Mouse (Mus musculus) limb, embryonic 11.5 days (tissue): ENCODE data around the gene Prr3. TPM values are rescaled to one million over a fixed set of nuclear protein-coding genes. Genes with fewer than 3 reads are reported as not detected.

Experiments used
- ATAC-seq: fragments of 200-750 bp; cut with Nextera tagmentation; 2 replicates; pipeline ENCODE4 v1.8.0; 2017; ENCODE audit warnings: low read depth; ENCODE audit not compliant: insufficient number of reproducible peaks, low FRiP score, low TSS enrichment
- DNase-seq: peaks from one replicate; pipeline ENCODE4 v3.0.0-alpha.2; 2015; ENCODE audit warnings: low spot score
- H3K27ac ChIP-seq: fragments of 300-500 bp; sonication (generic); replicated peaks from 2 replicates; pipeline ENCODE4 v1.5.1; 2014; ENCODE audit warnings: low read depth, mild to moderate bottlenecking, low read length
- H3K27me3 ChIP-seq: fragments of 300-500 bp; sonication (generic); 2 replicates; pipeline ENCODE4 v1.6.1; 2014; ENCODE audit warnings: mild to moderate bottlenecking, low read length, mixed read lengths; ENCODE audit not compliant: control insufficient read depth, insufficient read depth
- H3K36me3 ChIP-seq: fragments of 300-500 bp; sonication (generic); 2 replicates; pipeline ENCODE4 v1.6.1; 2014; ENCODE audit warnings: mild to moderate bottlenecking, low read length, moderate library complexity, mixed read lengths; ENCODE audit not compliant: control insufficient read depth, insufficient read depth
- H3K4me1 ChIP-seq: fragments of 300-500 bp; sonication (generic); 2 replicates; pipeline ENCODE4 v1.6.1; 2014; ENCODE audit warnings: low read length, mixed read lengths; ENCODE audit not compliant: control insufficient read depth, insufficient read depth
- H3K4me2 ChIP-seq: fragments of 300-500 bp; sonication (generic); 2 replicates; pipeline ENCODE4 v1.6.1; 2014; ENCODE audit warnings: low read depth, mild to moderate bottlenecking, moderate library complexity; ENCODE audit not compliant: severe bottlenecking
- H3K4me3 ChIP-seq: fragments of 300-500 bp; sonication (generic); 2 replicates; pipeline ENCODE4 v1.5.1; 2014; ENCODE audit warnings: low read depth, low read length
- H3K9ac ChIP-seq: fragments of 300-500 bp; sonication (generic); 2 replicates; pipeline ENCODE4 v1.6.1; 2014; ENCODE audit warnings: mild to moderate bottlenecking, low read length
- H3K9me3 ChIP-seq: fragments of 300-500 bp; sonication (generic); 2 replicates; pipeline ENCODE4 v1.6.1; 2016; ENCODE audit warnings: low read length; ENCODE audit not compliant: control insufficient read depth
- WGBS: fragments of 180-500 bp; shearing (Covaris S2); extraction: QIAGEN DNeasy Blood & Tissue Kit; methylation state at CpG from one replicate; pipeline ENCODE4 v1.1.7; 2014; 5-methylcytosine and 5-hydroxymethylcytosine counted together
- polyA plus RNA-seq: library from polyadenylated mRNA; unstranded; fragments of >200 nt; fragmentation: Nextera tagmentation; extraction: Ambion mirVana; gene quantifications from 2 replicates; pipeline ENCODE4 v1.2.1, GENCODE M21; 2014

Gene Prr3
- polyA plus RNA-seq, 1 experiment from 2014 or later = 41.7 TPM

- peak overlapping the region; percentile 61 for H3K9ac ChIP-seq
- no peaks in the 10 kb centered on the region for H3K9me3 ChIP-seq
- ATAC-seq (no peak), DNase-seq (peak; percentile 43)
- peaks cover 9% of the 10 kb centered on the region; the same call in 1 of the 2 replicates for H3K4me1 ChIP-seq
- no peaks in the 10 kb centered on the region for H3K36me3 ChIP-seq
- H3K27ac ChIP-seq = no peak overlapping the region
- H3K27me3 ChIP-seq = no peaks in the 10 kb centered on the region
- peak overlapping the region; percentile 73 for H3K4me2 ChIP-seq
- peak overlapping the region; percentile 55 for H3K4me3 ChIP-seq
- 6% methylated on average over 14 of the region's 14 CpGs for WGBS
Measured at GRCm38 (mm10) chr17:35994879-35995240, 14.8 kb upstream of the Prr3 start.

- Histone ChIP-seq H3K36me3 (no peaks in the 10 kb centered on the region), H3K9me3 (no peaks in the 10 kb centered on the region), H3K4me1 (peaks cover 9% of the 10 kb centered on the region; the same call in 1 of the 2 replicates), H3K27ac (no peak overlapping the region), H3K4me3 (peak overlapping the region; percentile 55), H3K27me3 (no peaks in the 10 kb centered on the region), H3K4me2 (peak overlapping the region; percentile 73), H3K9ac (peak overlapping the region; percentile 61)
- DNase-seq (peak; percentile 80), ATAC-seq (peak; percentile 24; the same call in 1 of the 2 replicates)
- 3% methylated on average over 31 of the region's 31 CpGs for WGBS
Measured at GRCm38 (mm10) chr17:35994175-35994878, 14.3 kb upstream of the Prr3 start.

GRCm38 (mm10) chr17:35993675-35994074 lies 13.6 kb upstream of the Prr3 start:
- Histone ChIP-seq H3K9ac (no peak overlapping the region), H3K9me3 (no peaks in the 10 kb centered on the region), H3K27me3 (no peaks in the 10 kb centered on the region), H3K36me3 (peaks cover 3% of the 10 kb centered on the region; the same call in 1 of the 2 replicates), H3K4me2 (no peak overlapping the region), H3K4me1 (peaks cover 9% of the 10 kb centered on the region; the same call in 1 of the 2 replicates), H3K4me3 (0 out of 2 replicates have a peak overlapping the region, but pooled peaks have one; percentile 6), H3K27ac (no peak overlapping the region)
- ATAC-seq (peak; percentile 55), DNase-seq (peak; percentile 92)
- 8% methylated on average over 17 of the region's 17 CpGs for WGBS

- Histone ChIP-seq H3K4me1 (peaks cover 7% of the 10 kb centered on the region; the same call in 1 of the 2 replicates), H3K36me3 (peaks cover 6% of the 10 kb centered on the region; the same call in 1 of the 2 replicates), H3K9ac (no peak overlapping the region), H3K9me3 (no peaks in the 10 kb centered on the region), H3K27me3 (no peaks in the 10 kb centered on the region), H3K4me3 (no peak overlapping the region), H3K4me2 (no peak overlapping the region), H3K27ac (no peak overlapping the region)
- 58% methylated on average over 10 of the region's 10 CpGs for WGBS
- ATAC-seq (no peak), DNase-seq (no peak)
Measured at GRCm38 (mm10) chr17:35991781-35992180, 11.7 kb upstream of the Prr3 start.

GRCm38 (mm10) chr17:35981776-35982175 lies 1.7 kb upstream of the Prr3 start:
- Histone ChIP-seq H3K9ac (no peak overlapping the region), H3K9me3 (no peaks in the 10 kb centered on the region), H3K36me3 (peaks cover 17% of the 10 kb centered on the region; the same call in 1 of the 2 replicates), H3K4me3 (no peak overlapping the region; the same call in 1 of the 2 replicates), H3K4me2 (no peak overlapping the region), H3K27ac (no peak overlapping the region), H3K27me3 (no peaks in the 10 kb centered on the region), H3K4me1 (peaks cover 10% of the 10 kb centered on the region)
- no peak for ATAC-seq
- 92% methylated on average over 9 of the region's 9 CpGs for WGBS
- no peak for DNase-seq

- H3K9me3 ChIP-seq = no peaks in the 10 kb centered on the region
- WGBS = under 1% methylated on average over 29 of the region's 29 CpGs
- peak; percentile 28; the same call in 1 of the 2 replicates for ATAC-seq
- peaks cover 10% of the 10 kb centered on the region for H3K4me1 ChIP-seq
- H3K27ac ChIP-seq = peak overlapping the region; percentile 90
- peaks cover 17% of the 10 kb centered on the region; the same call in 1 of the 2 replicates for H3K36me3 ChIP-seq
- H3K9ac ChIP-seq = peak overlapping the region; percentile 77
- peak; percentile 60 for DNase-seq
- H3K27me3 ChIP-seq = no peaks in the 10 kb centered on the region
- peak overlapping the region; percentile 82 for H3K4me3 ChIP-seq
- peak overlapping the region; percentile 90 for H3K4me2 ChIP-seq
Measured at GRCm38 (mm10) chr17:35980363-35980754, 323 bp upstream of the Prr3 start.

GRCm38 (mm10) chr17:35978811-35979400 lies 1.1 kb downstream of the Prr3 start:
- no peaks in the 10 kb centered on the region for H3K27me3 ChIP-seq
- peak overlapping the region; percentile 90 for H3K27ac ChIP-seq
- H3K4me1 ChIP-seq = peaks cover 10% of the 10 kb centered on the region
- DNase-seq = peak; percentile 91
- peaks cover 16% of the 10 kb centered on the region; the same call in 1 of the 2 replicates for H3K36me3 ChIP-seq
- under 1% methylated on average over 39 of the region's 41 CpGs for WGBS
- ATAC-seq = peak; percentile 79
- no peaks in the 10 kb centered on the region; the same call in 1 of the 2 replicates for H3K9me3 ChIP-seq
- peak overlapping the region; percentile 82 for H3K4me3 ChIP-seq
- peak overlapping the region; percentile 77 for H3K9ac ChIP-seq
- H3K4me2 ChIP-seq = peak overlapping the region; percentile 90

- Histone ChIP-seq H3K36me3 (peaks cover 2% of the 10 kb centered on the region; the same call in 1 of the 2 replicates), H3K27ac (no peak overlapping the region), H3K27me3 (no peaks in the 10 kb centered on the region), H3K4me3 (no peak overlapping the region), H3K4me2 (no peak overlapping the region), H3K9ac (no peak overlapping the region), H3K9me3 (no peaks in the 10 kb centered on the region; the same call in 1 of the 2 replicates), H3K4me1 (peaks cover 5% of the 10 kb centered on the region)
- ATAC-seq (no peak), DNase-seq (no peak)
- WGBS = 93% methylated on average over 1 of the region's 1 CpGs
Measured at GRCm38 (mm10) chr17:35972131-35972530, 7.9 kb downstream of the Prr3 start.
